Comparison of ENCODE assay signal across 23 mouse cellular contexts in genomic region chr16:57291696-57292095, GRCm38 (mm10). TPM values are rescaled to one million over a fixed set of nuclear protein-coding genes. Genes with fewer than 3 reads are reported as not detected.
DNase-seq lines count a peak whose midpoint lies in the region; ATAC-seq and TF ChIP-seq lines count a peak whose summit lies in the region.
"Had no signal": no experiment of that assay in that cellular context is flagged by ENCODE, and none has a peak within 500 bp of the region (broad histone marks: within the 10 kb centered on the region; RNA-seq: fewer than 3 reads in every experiment).

No protein-coding gene starts in this region.

- in situ Hi-C loops in Patski (cut with MboI; ENCODE audit: low pct_unique_long_range_greater_than_20kb) = no loop called here

- POLR2A ChIA-PET in Patski (lab: Charles Lee) = interaction anchor here (1.1 kb wide), 1 partner anchor 12 kb away, joined by 4 read pairs; no protein-coding TSS in a partner anchor

- no peaks in the 10 kb centered on the region for H3K9me3 ChIP-seq in stomach, postnatal 0 days (ENCODE audit: control insufficient read depth, low read length)
- H3K9me3 ChIP-seq: embryonic facial prominence, embryonic 15.5 days; liver, embryonic 12.5 days; lung, embryonic 15.5 days; neural tube, embryonic 15.5 days had no signal

- 0 out of 2 replicates have a peak, but pooled peaks have one; percentile 3 for TF ChIP-seq CTCF in kidney, adult 2 months (conservative IDR thresholded peaks at IDR 0.05; ENCODE audit: insufficient read depth, insufficient read length, low read depth, low read length)
- TF ChIP-seq CTCF in Patski (IDR thresholded peaks at IDR 0.05) = peak; percentile 42
- TF ChIP-seq CTCF in stomach, postnatal 0 days (IDR thresholded peaks at IDR 0.05; ENCODE audit: low read depth) = peak; percentile 29; the same call in 1 of the 2 replicates

- no peak overlapping the region for H3K4me2 ChIP-seq in stomach, postnatal 0 days (replicated peaks; ENCODE audit: low read depth)
- H3K4me2 ChIP-seq: embryonic facial prominence, embryonic 15.5 days; liver, embryonic 12.5 days; lung, embryonic 15.5 days; neural tube, embryonic 15.5 days had no signal

- H3K27me3 ChIP-seq in kidney, adult 2 months (replicated peaks; ENCODE audit: control insufficient read depth, insufficient read depth, low read length) = no peaks in the 10 kb centered on the region
- no peaks in the 10 kb centered on the region for H3K27me3 ChIP-seq in Patski
- H3K27me3 ChIP-seq in stomach, postnatal 0 days (ENCODE audit: control insufficient read depth, insufficient read depth, low read length) = no peaks in the 10 kb centered on the region
- H3K27me3 ChIP-seq: embryonic facial prominence, embryonic 15.5 days; liver, embryonic 12.5 days; lung, embryonic 15.5 days; neural tube, embryonic 15.5 days had no signal

- H3K9ac ChIP-seq in stomach, postnatal 0 days (ENCODE audit: low read length) = no peak overlapping the region
- H3K9ac ChIP-seq: embryonic facial prominence, embryonic 15.5 days; liver, embryonic 12.5 days; lung, embryonic 15.5 days; neural tube, embryonic 15.5 days had no signal

- no peaks in the 10 kb centered on the region for H3K4me1 ChIP-seq in kidney, adult 2 months (ENCODE audit: control insufficient read depth, insufficient read depth, low read length)
- no peaks in the 10 kb centered on the region for H3K4me1 ChIP-seq in stomach, postnatal 0 days (replicated peaks; ENCODE audit: control insufficient read depth, insufficient read depth)
- H3K4me1 ChIP-seq: embryonic facial prominence, embryonic 15.5 days; liver, embryonic 12.5 days; lung, embryonic 15.5 days; neural tube, embryonic 15.5 days had no signal

- TF ChIP-seq EP300 in stomach, postnatal 0 days (optimal IDR thresholded peaks at IDR 0.05) = no peak

- H3K36me3 ChIP-seq in kidney, adult 2 months (ENCODE audit: control insufficient read depth, insufficient read depth, low read length) = no peaks in the 10 kb centered on the region
- H3K36me3 ChIP-seq in stomach, postnatal 0 days (ENCODE audit: control insufficient read depth, insufficient read depth, low read length) = no peaks in the 10 kb centered on the region
- H3K36me3 ChIP-seq: embryonic facial prominence, embryonic 15.5 days; liver, embryonic 12.5 days; lung, embryonic 15.5 days; neural tube, embryonic 15.5 days had no signal

- H3K4me3 ChIP-seq in kidney, adult 2 months (ENCODE audit: insufficient read depth, low read depth, low read length) = no peak overlapping the region
- no peak overlapping the region for H3K4me3 ChIP-seq in stomach, postnatal 0 days (ENCODE audit: low read depth, low read length)
- H3K4me3 ChIP-seq: embryonic facial prominence, embryonic 15.5 days; liver, embryonic 12.5 days; lung, embryonic 15.5 days; neural tube, embryonic 15.5 days had no signal

- 95% methylated on average over 5 of the region's 5 CpGs for WGBS in kidney, adult 2 months
- 90% methylated on average over 5 of the region's 5 CpGs for WGBS in stomach, postnatal 0 days

- ATAC-seq in Patski = no peak
- ATAC-seq in stomach, postnatal 0 days (ENCODE audit: low FRiP score, low TSS enrichment) = no peak
- ATAC-seq: forebrain, embryonic 16.5 days; hindbrain, embryonic 16.5 days; liver, embryonic 12.5 days had no signal

- H3K27ac ChIP-seq in kidney, adult 2 months (ENCODE audit: insufficient read depth, low read depth, low read length) = no peak overlapping the region
- no peak overlapping the region for H3K27ac ChIP-seq in stomach, postnatal 0 days (replicated peaks)
- H3K27ac ChIP-seq: embryonic facial prominence, embryonic 15.5 days; liver, embryonic 12.5 days; lung, embryonic 15.5 days; neural tube, embryonic 15.5 days had no signal

- CTCF ChIA-PET in Patski (lab: Charles Lee) = interaction anchor here (1.0 to 1.2 kb wide), 2 partner anchors 10 to 107 kb away, joined by 3 read pairs; no protein-coding TSS in a partner anchor

- TF ChIP-seq POLR2A in kidney, adult 2 months (IDR thresholded peaks at IDR 0.05; ENCODE audit: low read depth, low read length) = no peak

- no peak for DNase-seq in kidney, adult 2 months
- no peak for DNase-seq in kidney, postnatal 4 days
- peak; percentile 34 for DNase-seq in thymus, postnatal 4 days
- DNase-seq in thymus, postnatal 36 days = no peak
- DNase-seq in Patski (ENCODE audit: low read depth, low spot score) = no peak
- no peak for DNase-seq in stomach, postnatal 0 days (ENCODE audit: low spot score)
- DNase-seq in urinary bladder, adult 2 months (ENCODE audit: low spot score) = no peak
- no peak for DNase-seq in lung, postnatal 4 days
- DNase-seq: adrenal gland, adult 8-10 months; cerebellum, postnatal 25 days; kidney, adult 18-20 months; kidney, postnatal 10 days; midbrain, embryonic 14.5 days; right cerebral cortex, postnatal 14 days; thymus, postnatal 14 days had no signal

RNA-seq across cellular contexts. Expression of gene Tmem30c, which starts 1.0 kb away (rescaled TPM):
- polyA plus RNA-seq in kidney, adult 2 months (2012; rRNA removed) = not detected in 2 replicates
- not detected for polyA plus RNA-seq in Patski (2021)
- 0.08 TPM in 1 of 2 replicates, not detected in the other for polyA plus RNA-seq in stomach, postnatal 0 days (2015; fragmentation: Nextera tagmentation; extraction: Ambion mirVana)
- polyA plus RNA-seq in urinary bladder, adult 2 months (2012; rRNA removed) = 0.07 TPM in 1 of 2 replicates, not detected in the other
- polyA plus RNA-seq: heart, embryonic 14.5 days; liver, embryonic 12.5 days; lung, embryonic 15.5 days; spleen, adult 2 months had no signal
